Mouse (Mus musculus): ENCODE measurements at regions not wholly inside any gene's neighbourhood (a gene's known extent, or its start where the extent isn't known, plus 50 kb on each side); places are given as distances from the start of the nearest gene placed in this dataset.
"Not testable (repeated sequence)": the region's sequence is repeated elsewhere in the genome, so short reads cannot be mapped to it uniquely, and the experiment has no call there.

- not testable (repeated sequence) for DNase-seq
Observed at GRCm38 (mm10) chr17:9066633-9067032, 78.5 kb downstream of the 1700010I14Rik start.

GRCm38 (mm10) chr17:9068859-9069602 is 80.9 kb downstream of the 1700010I14Rik start:
- no peak for DNase-seq

- no peak for DNase-seq
Observed at GRCm38 (mm10) chr17:9083629-9084028, 95.5 kb downstream of the 1700010I14Rik start.

- no peak for DNase-seq
Observed at GRCm38 (mm10) chr17:9127866-9128265, 139.7 kb downstream of the 1700010I14Rik start.

- DNase-seq = no peak
Observed at GRCm38 (mm10) chr17:9145605-9146223, 157.6 kb downstream of the 1700010I14Rik start.

GRCm38 (mm10) chr17:9150654-9151053 is 162.5 kb downstream of the 1700010I14Rik start:
- no peak for DNase-seq

- no peak for DNase-seq
Observed at GRCm38 (mm10) chr17:9162148-9162547, 174.0 kb downstream of the 1700010I14Rik start.

GRCm38 (mm10) chr17:9162676-9163075 is 174.5 kb downstream of the 1700010I14Rik start:
- no peak for DNase-seq

GRCm38 (mm10) chr17:9163285-9163684 is 175.2 kb downstream of the 1700010I14Rik start:
- DNase-seq = no peak

GRCm38 (mm10) chr17:9164501-9164900 is 176.4 kb downstream of the 1700010I14Rik start:
- no peak for DNase-seq

- DNase-seq = peak; percentile 31
Observed at GRCm38 (mm10) chr17:9167161-9167560, 179.0 kb downstream of the 1700010I14Rik start.

- no peak for DNase-seq
Observed at GRCm38 (mm10) chr17:9167571-9168201, 179.6 kb downstream of the 1700010I14Rik start.

GRCm38 (mm10) chr17:9168411-9168810 is 180.3 kb downstream of the 1700010I14Rik start:
- peak; percentile 59 for DNase-seq

- DNase-seq = peak; percentile 41
Observed at GRCm38 (mm10) chr17:9169371-9169770, 181.2 kb downstream of the 1700010I14Rik start.

GRCm38 (mm10) chr17:9197160-9197559 is 209.0 kb downstream of the 1700010I14Rik start:
- DNase-seq = no peak

- DNase-seq = no peak
Observed at GRCm38 (mm10) chr17:9200386-9200785, 212.3 kb downstream of the 1700010I14Rik start.

- DNase-seq = no peak
Observed at GRCm38 (mm10) chr17:9202496-9202895, 214.4 kb downstream of the 1700010I14Rik start.

- DNase-seq = no peak
Observed at GRCm38 (mm10) chr17:9210626-9211025, 211.2 kb upstream of the Gm17728 start.

GRCm38 (mm10) chr17:9223097-9223496 is 198.8 kb upstream of the Gm17728 start:
- DNase-seq = no peak

- no peak for DNase-seq
Observed at GRCm38 (mm10) chr17:9227872-9228575, 193.8 kb upstream of the Gm17728 start.

GRCm38 (mm10) chr17:9235141-9235571 is 186.7 kb upstream of the Gm17728 start:
- DNase-seq = no peak

GRCm38 (mm10) chr17:9258646-9259170 is 163.2 kb upstream of the Gm17728 start:
- DNase-seq = no peak

GRCm38 (mm10) chr17:9268776-9269175 is 153.1 kb upstream of the Gm17728 start:
- no peak for DNase-seq
